Mouse (Mus musculus): ENCODE data around the gene Pnpla2.
A peak's percentile ranks its signal among the peaks of the same experiment; 100 is the strongest.
"Not testable (repeated sequence)": the region's sequence is repeated elsewhere in the genome, so short reads cannot be mapped to it uniquely, and the experiment has no call there.

Gene Pnpla2

GRCm38 (mm10) chr7:141454967-141455551 is at the start of gene Pnpla2:
TSS of gene Pnpla2 (plus strand) at chr7:141455198.
- DNase-seq (ENCODE audit: low read depth, low spot score): peak; percentile 85

- DNase-seq (ENCODE audit: low read depth, low spot score): no peak
Measured at GRCm38 (mm10) chr7:141405466-141405865, 49.5 kb upstream of the Pnpla2 start.

GRCm38 (mm10) chr7:141407670-141408069 is 47.3 kb upstream of the Pnpla2 start:
- DNase-seq (ENCODE audit: low read depth, low spot score): not testable (repeated sequence)

GRCm38 (mm10) chr7:141408833-141409232 is 46.2 kb upstream of the Pnpla2 start:
- DNase-seq (ENCODE audit: low read depth, low spot score): peak; percentile 84

GRCm38 (mm10) chr7:141410631-141411030 is 44.4 kb upstream of the Pnpla2 start:
- DNase-seq (ENCODE audit: low read depth, low spot score): no peak

GRCm38 (mm10) chr7:141411667-141412066 is 43.3 kb upstream of the Pnpla2 start:
- no peak for DNase-seq (ENCODE audit: low read depth, low spot score)

- DNase-seq (ENCODE audit: low read depth, low spot score): no peak
Measured at GRCm38 (mm10) chr7:141413331-141413730, 41.7 kb upstream of the Pnpla2 start.

GRCm38 (mm10) chr7:141413809-141414584 is 41.0 kb upstream of the Pnpla2 start, which contains the start of gene Gatd1:
TSS of gene Gatd1 (minus strand) at chr7:141414136.
- DNase-seq (ENCODE audit: low read depth, low spot score): peak; percentile 100

- no peak for DNase-seq (ENCODE audit: low read depth, low spot score)
Measured at GRCm38 (mm10) chr7:141416144-141416841, 38.7 kb upstream of the Pnpla2 start.

GRCm38 (mm10) chr7:141417731-141418681 is 37.0 kb upstream of the Pnpla2 start:
- no peak for DNase-seq (ENCODE audit: low read depth, low spot score)

- DNase-seq (ENCODE audit: low read depth, low spot score): no peak
Measured at GRCm38 (mm10) chr7:141418970-141419369, 36.0 kb upstream of the Pnpla2 start.

GRCm38 (mm10) chr7:141420030-141420702 is 34.8 kb upstream of the Pnpla2 start:
- DNase-seq (ENCODE audit: low read depth, low spot score): no peak

- no peak for DNase-seq (ENCODE audit: low read depth, low spot score)
Measured at GRCm38 (mm10) chr7:141423811-141424210, 31.2 kb upstream of the Pnpla2 start.

- no peak for DNase-seq (ENCODE audit: low read depth, low spot score)
Measured at GRCm38 (mm10) chr7:141426948-141427730, 27.9 kb upstream of the Pnpla2 start.

- DNase-seq (ENCODE audit: low read depth, low spot score): no peak
Measured at GRCm38 (mm10) chr7:141428701-141429100, 26.3 kb upstream of the Pnpla2 start.

GRCm38 (mm10) chr7:141429310-141429709 is 25.7 kb upstream of the Pnpla2 start, which contains the start of gene Cend1:
TSS of gene Cend1 (minus strand) at chr7:141429491.
- DNase-seq (ENCODE audit: low read depth, low spot score): no peak

- no peak for DNase-seq (ENCODE audit: low read depth, low spot score)
Measured at GRCm38 (mm10) chr7:141429840-141430584, 25.0 kb upstream of the Pnpla2 start.

GRCm38 (mm10) chr7:141430585-141431240 is 24.3 kb upstream of the Pnpla2 start:
- DNase-seq (ENCODE audit: low read depth, low spot score): no peak
